Mouse (Mus musculus): ENCODE data around the gene Sik2. TPM values are rescaled to one million over a fixed set of nuclear protein-coding genes. Genes with fewer than 3 reads are reported as not detected.

Sik2 gene
- polyA plus RNA-seq, 1 experiment: 9.1 TPM

- peaks cover 54% of the 10 kb centered on the region for H3K36me3 ChIP-seq (ENCODE audit: control insufficient read depth, insufficient read depth)
- TF ChIP-seq CEBPB (IDR thresholded peaks at IDR 0.05; ENCODE audit: low read depth) (no peak), USF1 (IDR thresholded peaks at IDR 0.05; ENCODE audit: low read depth) (no peak), MYOG (IDR thresholded peaks at IDR 0.05; ENCODE audit: control insufficient read depth, extremely low read depth, insufficient read length) (no peak), FOSL1 (IDR thresholded peaks at IDR 0.05; ENCODE audit: insufficient read depth, low read length, poor library complexity, severe bottlenecking) (no peak), MYOD1 (IDR thresholded peaks at IDR 0.05; ENCODE audit: control insufficient read depth, insufficient read length, low read depth) (no peak), CTCF (IDR thresholded peaks at IDR 0.05; ENCODE audit: control insufficient read depth, insufficient read depth, insufficient read length) (no peak), MAX (IDR thresholded peaks at IDR 0.05) (no peak)
- no peaks in the 10 kb centered on the region for H3K27me3 ChIP-seq (ENCODE audit: control insufficient read depth, insufficient read depth, insufficient read length)
- H3K79me3 ChIP-seq (ENCODE audit: low read depth): no peaks in the 10 kb centered on the region
- no peak overlapping the region for H3ac ChIP-seq (ENCODE audit: control insufficient read depth, insufficient read length, low read depth)
- no peaks in the 10 kb centered on the region for H3K79me2 ChIP-seq (ENCODE audit: control insufficient read depth, insufficient read depth)
- H3K4me3 ChIP-seq (ENCODE audit: insufficient read depth, poor library complexity, severe bottlenecking): no peak overlapping the region
Measured at GRCm38 (mm10) chr9:50873210-50873609, 135.7 kb downstream of the Sik2 start.

GRCm38 (mm10) chr9:50868182-50868581 is 140.7 kb downstream of the Sik2 start:
- Histone ChIP-seq H3K79me3 (ENCODE audit: low read depth) (no peaks in the 10 kb centered on the region), H3K4me3 (ENCODE audit: insufficient read depth, poor library complexity, severe bottlenecking) (no peak overlapping the region), H3K79me2 (ENCODE audit: control insufficient read depth, insufficient read depth) (no peaks in the 10 kb centered on the region), H3ac (ENCODE audit: control insufficient read depth, insufficient read length, low read depth) (no peak overlapping the region), H3K36me3 (ENCODE audit: control insufficient read depth, insufficient read depth) (peaks cover 56% of the 10 kb centered on the region), H3K27me3 (ENCODE audit: control insufficient read depth, insufficient read depth, insufficient read length) (no peaks in the 10 kb centered on the region)
- TF ChIP-seq FOSL1 (IDR thresholded peaks at IDR 0.05; ENCODE audit: insufficient read depth, low read length, poor library complexity, severe bottlenecking): no peak
- no peak for TF ChIP-seq MAX (IDR thresholded peaks at IDR 0.05)
- TF ChIP-seq CTCF (IDR thresholded peaks at IDR 0.05; ENCODE audit: control insufficient read depth, insufficient read depth, insufficient read length): no peak
- TF ChIP-seq MYOG (IDR thresholded peaks at IDR 0.05; ENCODE audit: control insufficient read depth, extremely low read depth, insufficient read length): no peak
- TF ChIP-seq MYOD1 (IDR thresholded peaks at IDR 0.05; ENCODE audit: control insufficient read depth, insufficient read length, low read depth): no peak
- TF ChIP-seq CEBPB (IDR thresholded peaks at IDR 0.05; ENCODE audit: low read depth): no peak
- no peak for TF ChIP-seq USF1 (IDR thresholded peaks at IDR 0.05; ENCODE audit: low read depth)

- Histone ChIP-seq H3K36me3 (ENCODE audit: control insufficient read depth, insufficient read depth) (peaks cover 63% of the 10 kb centered on the region), H3ac (ENCODE audit: control insufficient read depth, insufficient read length, low read depth) (no peak overlapping the region), H3K27me3 (ENCODE audit: control insufficient read depth, insufficient read depth, insufficient read length) (no peaks in the 10 kb centered on the region), H3K4me3 (ENCODE audit: insufficient read depth, poor library complexity, severe bottlenecking) (no peak overlapping the region), H3K79me3 (ENCODE audit: low read depth) (no peaks in the 10 kb centered on the region), H3K79me2 (ENCODE audit: control insufficient read depth, insufficient read depth) (no peaks in the 10 kb centered on the region)
- TF ChIP-seq CTCF (IDR thresholded peaks at IDR 0.05; ENCODE audit: control insufficient read depth, insufficient read depth, insufficient read length): no peak
- TF ChIP-seq MYOG (IDR thresholded peaks at IDR 0.05; ENCODE audit: control insufficient read depth, extremely low read depth, insufficient read length): no peak
- TF ChIP-seq CEBPB (IDR thresholded peaks at IDR 0.05; ENCODE audit: low read depth): no peak
- no peak for TF ChIP-seq FOSL1 (IDR thresholded peaks at IDR 0.05; ENCODE audit: insufficient read depth, low read length, poor library complexity, severe bottlenecking)
Measured at GRCm38 (mm10) chr9:50867015-50867414, 141.9 kb downstream of the Sik2 start.

- Histone ChIP-seq H3K4me3 (ENCODE audit: insufficient read depth, poor library complexity, severe bottlenecking) (no peak overlapping the region), H3K27me3 (ENCODE audit: control insufficient read depth, insufficient read depth, insufficient read length) (no peaks in the 10 kb centered on the region), H3K36me3 (ENCODE audit: control insufficient read depth, insufficient read depth) (peaks cover 71% of the 10 kb centered on the region), H3ac (ENCODE audit: control insufficient read depth, insufficient read length, low read depth) (no peak overlapping the region), H3K79me2 (ENCODE audit: control insufficient read depth, insufficient read depth) (no peaks in the 10 kb centered on the region), H3K79me3 (ENCODE audit: low read depth) (no peaks in the 10 kb centered on the region)
- no peak for TF ChIP-seq FOSL1 (IDR thresholded peaks at IDR 0.05; ENCODE audit: insufficient read depth, low read length, poor library complexity, severe bottlenecking)
- TF ChIP-seq MYOG (IDR thresholded peaks at IDR 0.05; ENCODE audit: control insufficient read depth, extremely low read depth, insufficient read length): no peak
- TF ChIP-seq CEBPB (IDR thresholded peaks at IDR 0.05; ENCODE audit: low read depth): no peak
- no peak for TF ChIP-seq MYOD1 (IDR thresholded peaks at IDR 0.05; ENCODE audit: control insufficient read depth, insufficient read length, low read depth)
- TF ChIP-seq MAX (IDR thresholded peaks at IDR 0.05): no peak
- no peak for TF ChIP-seq USF1 (IDR thresholded peaks at IDR 0.05; ENCODE audit: low read depth)
- TF ChIP-seq CTCF (IDR thresholded peaks at IDR 0.05; ENCODE audit: control insufficient read depth, insufficient read depth, insufficient read length): no peak
Measured at GRCm38 (mm10) chr9:50865803-50866202, 143.1 kb downstream of the Sik2 start.

- Histone ChIP-seq H3K79me3 (ENCODE audit: low read depth) (no peaks in the 10 kb centered on the region), H3K4me3 (ENCODE audit: insufficient read depth, poor library complexity, severe bottlenecking) (no peak overlapping the region), H3ac (ENCODE audit: control insufficient read depth, insufficient read length, low read depth) (no peak overlapping the region), H3K27me3 (ENCODE audit: control insufficient read depth, insufficient read depth, insufficient read length) (no peaks in the 10 kb centered on the region), H3K79me2 (ENCODE audit: control insufficient read depth, insufficient read depth) (no peaks in the 10 kb centered on the region), H3K36me3 (ENCODE audit: control insufficient read depth, insufficient read depth) (peaks cover 71% of the 10 kb centered on the region)
- TF ChIP-seq FOSL1 (IDR thresholded peaks at IDR 0.05; ENCODE audit: insufficient read depth, low read length, poor library complexity, severe bottlenecking) (no peak), CTCF (IDR thresholded peaks at IDR 0.05; ENCODE audit: control insufficient read depth, insufficient read depth, insufficient read length) (no peak), USF1 (IDR thresholded peaks at IDR 0.05; ENCODE audit: low read depth) (no peak), MAX (IDR thresholded peaks at IDR 0.05) (no peak), MYOD1 (IDR thresholded peaks at IDR 0.05; ENCODE audit: control insufficient read depth, insufficient read length, low read depth) (no peak), MYOG (IDR thresholded peaks at IDR 0.05; ENCODE audit: control insufficient read depth, extremely low read depth, insufficient read length) (no peak), CEBPB (IDR thresholded peaks at IDR 0.05; ENCODE audit: low read depth) (no peak)
Measured at GRCm38 (mm10) chr9:50864877-50865276, 144.0 kb downstream of the Sik2 start.

GRCm38 (mm10) chr9:50863824-50864223 is 145.0 kb downstream of the Sik2 start:
- no peak overlapping the region for H3K4me3 ChIP-seq (ENCODE audit: insufficient read depth, poor library complexity, severe bottlenecking)
- H3K79me2 ChIP-seq (ENCODE audit: control insufficient read depth, insufficient read depth): peaks cover 9% of the 10 kb centered on the region
- H3ac ChIP-seq (ENCODE audit: control insufficient read depth, insufficient read length, low read depth): no peak overlapping the region
- peaks cover 75% of the 10 kb centered on the region for H3K36me3 ChIP-seq (ENCODE audit: control insufficient read depth, insufficient read depth)
- TF ChIP-seq FOSL1 (IDR thresholded peaks at IDR 0.05; ENCODE audit: insufficient read depth, low read length, poor library complexity, severe bottlenecking) (no peak), CEBPB (IDR thresholded peaks at IDR 0.05; ENCODE audit: low read depth) (no peak), MYOG (IDR thresholded peaks at IDR 0.05; ENCODE audit: control insufficient read depth, extremely low read depth, insufficient read length) (no peak), MYOD1 (IDR thresholded peaks at IDR 0.05; ENCODE audit: control insufficient read depth, insufficient read length, low read depth) (no peak)
- H3K27me3 ChIP-seq (ENCODE audit: control insufficient read depth, insufficient read depth, insufficient read length): no peaks in the 10 kb centered on the region
- peaks cover 1% of the 10 kb centered on the region for H3K79me3 ChIP-seq (ENCODE audit: low read depth)

Data from C2C12 (cell line).